Mouse (Mus musculus): Measurements from ENCODE around the gene Syce3.
"Not testable (repeated sequence)": the region's sequence is repeated elsewhere in the genome, so short reads cannot be mapped to it uniquely, and the experiment has no call there.

The Syce3 gene

DNA sequence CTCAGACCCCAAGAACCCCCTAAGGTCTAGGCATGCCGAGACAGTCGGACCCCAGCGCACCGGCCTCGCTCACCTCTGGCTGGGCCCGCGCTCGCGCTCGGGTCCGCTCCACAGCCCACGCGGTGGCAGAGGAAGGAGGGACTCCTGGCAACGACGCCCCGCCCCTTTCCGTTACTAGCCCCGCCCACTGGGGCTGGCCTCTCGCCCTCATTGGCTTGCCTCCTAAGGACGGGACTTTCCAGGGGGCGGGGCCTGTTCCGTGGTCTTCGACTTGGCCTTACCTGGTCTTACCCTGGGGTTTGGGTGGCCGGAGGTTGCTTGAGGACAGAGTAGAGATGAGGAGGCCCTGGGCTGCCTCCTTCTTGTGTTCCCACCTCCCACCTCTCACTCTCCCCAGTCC, at the start of gene Syce3:
Gene Syce3 (minus strand): TSS at position 386 of the 400 bp plus-strand sequence.
- H3K27me3 ChIP-seq (ENCODE audit: control insufficient read depth, insufficient read depth, low read length, poor library complexity, severe bottlenecking), result no peaks in the 10 kb centered on the region
- DNase-seq (ENCODE audit: low read depth, low spot score), result no peak
- no peaks in the 10 kb centered on the region for H3K36me3 ChIP-seq (ENCODE audit: control insufficient read depth, insufficient read depth, low read length, poor library complexity, severe bottlenecking)

- no peaks in the 10 kb centered on the region for H3K36me3 ChIP-seq (ENCODE audit: control insufficient read depth, insufficient read depth, low read length, poor library complexity, severe bottlenecking)
- no peak for DNase-seq (ENCODE audit: low read depth, low spot score)
- H3K27me3 ChIP-seq (ENCODE audit: control insufficient read depth, insufficient read depth, low read length, poor library complexity, severe bottlenecking), result no peaks in the 10 kb centered on the region
These were observed 49.5 kb upstream of the Syce3 start for GRCm38 (mm10) chr15:89459821-89460220.

DNA sequence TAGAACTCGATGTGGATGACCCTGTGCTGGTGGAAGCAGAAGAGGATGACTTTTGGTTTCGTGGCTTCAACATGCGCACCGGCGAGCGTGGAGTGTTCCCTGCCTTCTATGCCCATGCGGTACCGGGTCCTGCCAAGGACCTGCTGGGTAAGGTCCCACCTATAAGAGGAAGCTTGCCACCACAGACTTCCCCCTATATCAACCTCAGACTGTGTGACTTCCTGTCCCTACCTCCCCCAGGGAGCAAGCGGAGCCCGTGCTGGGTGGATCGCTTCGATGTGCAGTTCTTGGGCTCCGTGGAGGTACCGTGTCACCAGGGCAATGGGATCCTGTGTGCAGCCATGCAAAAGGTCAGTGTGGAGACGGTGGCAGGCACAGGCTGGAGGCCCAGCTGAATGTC, 48.6 kb upstream of the Syce3 start:
- DNase-seq (ENCODE audit: low read depth, low spot score), result peak; percentile 63
- H3K27me3 ChIP-seq (ENCODE audit: control insufficient read depth, insufficient read depth, low read length, poor library complexity, severe bottlenecking), result no peaks in the 10 kb centered on the region
- H3K36me3 ChIP-seq (ENCODE audit: control insufficient read depth, insufficient read depth, low read length, poor library complexity, severe bottlenecking), result no peaks in the 10 kb centered on the region

DNA sequence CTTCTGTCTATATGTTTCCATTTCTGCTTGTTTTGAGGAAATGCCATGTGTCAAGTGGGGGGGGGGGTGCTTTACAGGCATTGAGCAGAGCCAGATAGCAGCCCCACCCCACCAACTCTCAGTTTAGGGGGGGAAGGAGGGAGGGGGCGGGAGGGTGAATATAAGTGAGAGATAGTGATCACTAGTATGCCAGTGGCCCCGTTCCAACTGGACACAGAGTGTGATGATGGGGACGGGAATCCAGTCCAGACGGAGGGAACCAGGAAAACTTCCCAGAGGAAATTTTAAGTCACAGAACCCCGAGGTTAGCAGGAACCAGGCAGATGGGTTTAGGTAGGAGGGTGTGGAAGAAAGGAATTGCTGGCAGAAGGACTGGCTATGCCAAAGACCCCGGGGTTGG, 45.3 kb upstream of the Syce3 start:
- H3K36me3 ChIP-seq (ENCODE audit: control insufficient read depth, insufficient read depth, low read length, poor library complexity, severe bottlenecking), result no peaks in the 10 kb centered on the region
- DNase-seq (ENCODE audit: low read depth, low spot score), result no peak
- no peaks in the 10 kb centered on the region for H3K27me3 ChIP-seq (ENCODE audit: control insufficient read depth, insufficient read depth, low read length, poor library complexity, severe bottlenecking)

DNA sequence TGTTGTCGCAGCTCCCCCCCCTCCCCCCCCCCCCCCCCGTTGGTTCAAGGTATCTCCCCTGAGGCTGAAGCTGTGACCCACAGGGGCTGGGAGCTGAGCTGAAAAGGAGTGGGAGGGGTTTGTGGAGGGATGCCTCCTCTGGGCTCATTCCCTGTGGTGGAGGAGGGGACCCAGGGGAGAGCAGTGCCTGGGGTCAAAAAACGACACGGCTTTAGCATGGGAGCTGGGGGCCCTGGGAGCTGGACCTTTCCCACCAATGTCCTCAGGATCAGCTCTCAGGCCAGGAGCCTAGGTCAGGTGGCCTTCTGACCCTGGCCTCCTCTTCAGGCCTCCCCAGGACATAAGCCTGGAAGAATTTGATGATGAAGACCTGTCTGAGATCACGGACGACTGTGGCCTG, 44.6 kb upstream of the Syce3 start:
- no peak for DNase-seq (ENCODE audit: low read depth, low spot score)
- no peaks in the 10 kb centered on the region for H3K36me3 ChIP-seq (ENCODE audit: control insufficient read depth, insufficient read depth, low read length, poor library complexity, severe bottlenecking)
- no peaks in the 10 kb centered on the region for H3K27me3 ChIP-seq (ENCODE audit: control insufficient read depth, insufficient read depth, low read length, poor library complexity, severe bottlenecking)

DNA sequence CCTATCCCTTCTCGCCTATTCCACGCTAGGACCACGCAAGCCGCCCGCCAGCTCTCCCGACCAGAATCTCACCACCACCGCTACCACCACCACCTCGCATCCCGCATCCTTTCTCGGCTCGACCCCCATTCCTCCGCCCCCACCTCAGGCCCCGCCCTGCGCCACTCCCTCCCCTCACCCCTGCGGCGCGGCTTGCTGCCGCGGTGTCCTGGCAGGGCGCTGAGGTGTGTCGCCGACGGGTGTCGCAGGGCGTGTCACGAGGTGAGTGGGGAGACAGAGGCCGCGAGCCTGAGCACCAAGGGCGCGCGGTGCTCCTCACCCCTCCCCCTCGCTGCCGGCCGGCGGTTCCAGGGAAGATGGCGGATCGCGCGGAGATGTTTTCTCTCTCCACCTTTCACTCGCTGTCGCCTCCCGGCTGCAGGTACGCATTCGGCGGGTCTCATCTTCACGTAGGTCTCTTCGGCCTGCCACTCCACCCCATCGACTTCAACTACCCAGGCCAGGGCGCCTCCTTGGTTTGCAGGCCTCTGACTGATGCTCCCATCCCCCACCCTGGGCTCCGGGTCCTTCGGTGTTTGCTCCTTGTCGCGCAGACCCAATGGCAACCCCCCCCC, 43.7 kb upstream of the Syce3 start, which contains the start of gene Mapk8ip2:
Gene Mapk8ip2 (plus strand): TSS at position 49 of the 614 bp plus-strand sequence.
- H3K36me3 ChIP-seq (ENCODE audit: control insufficient read depth, insufficient read depth, low read length, poor library complexity, severe bottlenecking), result no peaks in the 10 kb centered on the region
- H3K27me3 ChIP-seq (ENCODE audit: control insufficient read depth, insufficient read depth, low read length, poor library complexity, severe bottlenecking), result no peaks in the 10 kb centered on the region
- DNase-seq (ENCODE audit: low read depth, low spot score), result peak; percentile 37

GRCm38 (mm10) chr15:89452906-89453864, 42.9 kb upstream of the Syce3 start:
- DNase-seq (ENCODE audit: low read depth, low spot score), result peak; percentile 67
- Histone ChIP-seq H3K27me3 (ENCODE audit: control insufficient read depth, insufficient read depth, low read length, poor library complexity, severe bottlenecking) (no peaks in the 10 kb centered on the region), H3K36me3 (ENCODE audit: control insufficient read depth, insufficient read depth, low read length, poor library complexity, severe bottlenecking) (no peaks in the 10 kb centered on the region)

DNA sequence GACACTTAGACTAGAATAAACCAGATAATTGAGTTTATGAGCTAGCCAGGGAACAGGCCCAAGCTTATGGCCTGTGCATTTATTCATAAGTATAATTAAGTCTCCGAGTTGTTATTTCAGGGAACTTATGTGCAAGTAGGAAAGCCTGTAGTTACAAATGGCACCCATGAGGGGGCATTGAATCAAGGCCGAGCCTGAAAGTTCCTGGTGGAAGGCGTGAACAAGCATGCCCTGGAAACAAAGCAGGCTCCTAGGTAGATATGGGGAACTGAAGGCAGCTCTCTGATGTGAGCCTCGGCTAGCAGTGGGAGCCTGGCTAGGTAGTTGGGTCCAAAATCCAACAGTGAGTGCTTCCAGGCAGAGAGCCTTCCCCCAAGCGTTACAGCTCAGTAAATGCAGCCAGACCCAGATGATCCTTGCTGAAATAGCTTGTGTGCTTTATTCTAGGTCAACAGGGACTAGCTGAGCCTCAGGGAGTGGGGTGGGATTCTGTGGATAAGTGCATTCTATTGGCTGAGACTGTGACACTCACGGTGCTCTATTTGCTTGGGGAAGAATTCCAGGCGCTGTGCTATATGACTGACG, 32.3 kb upstream of the Syce3 start:
- no peaks in the 10 kb centered on the region for H3K36me3 ChIP-seq (ENCODE audit: control insufficient read depth, insufficient read depth, low read length, poor library complexity, severe bottlenecking)
- no peak for DNase-seq (ENCODE audit: low read depth, low spot score)
- H3K27me3 ChIP-seq (ENCODE audit: control insufficient read depth, insufficient read depth, low read length, poor library complexity, severe bottlenecking), result no peaks in the 10 kb centered on the region

DNA sequence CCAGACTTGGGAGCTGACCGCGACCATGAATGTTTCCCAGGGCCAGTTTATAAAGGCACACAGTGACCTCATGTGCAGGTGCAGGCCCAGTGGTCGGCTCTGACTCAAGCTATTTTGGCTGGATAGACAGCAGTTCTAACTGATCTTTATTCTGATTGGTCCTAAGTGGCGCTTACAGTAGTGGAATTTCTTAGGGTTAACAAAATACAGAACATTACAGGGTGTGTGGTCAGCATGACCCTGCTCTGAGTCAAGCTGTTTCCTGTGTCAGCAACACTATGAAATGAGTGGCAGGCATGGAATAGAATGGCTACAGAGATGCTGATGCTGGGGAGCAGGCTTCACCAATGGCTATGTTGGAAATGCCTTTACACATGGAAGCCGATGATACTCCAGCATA, 25.6 kb upstream of the Syce3 start:
- H3K27me3 ChIP-seq (ENCODE audit: control insufficient read depth, insufficient read depth, low read length, poor library complexity, severe bottlenecking), result no peaks in the 10 kb centered on the region
- no peaks in the 10 kb centered on the region for H3K36me3 ChIP-seq (ENCODE audit: control insufficient read depth, insufficient read depth, low read length, poor library complexity, severe bottlenecking)
- DNase-seq (ENCODE audit: low read depth, low spot score), result no peak

DNA sequence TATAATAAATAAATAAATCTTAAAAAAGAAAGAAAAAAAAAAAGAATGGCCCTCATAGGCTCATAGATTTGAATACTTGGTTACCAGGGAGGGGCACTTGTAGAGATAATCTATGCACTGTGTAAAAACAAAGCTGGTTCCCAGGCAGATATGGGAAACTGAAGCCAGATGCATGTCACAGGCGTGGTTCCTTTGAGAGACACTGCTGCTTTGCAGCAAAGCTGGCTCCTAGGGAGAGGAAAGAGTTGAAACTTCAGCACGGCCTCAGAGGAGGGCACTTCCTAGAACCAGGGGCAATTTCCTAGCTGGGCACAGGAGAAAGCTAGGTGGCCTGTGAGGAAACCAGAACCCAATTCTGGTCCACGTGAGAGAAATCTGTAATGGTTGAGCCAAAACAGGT, 23.8 kb upstream of the Syce3 start:
- no peak for DNase-seq (ENCODE audit: low read depth, low spot score)
- Histone ChIP-seq H3K27me3 (ENCODE audit: control insufficient read depth, insufficient read depth, low read length, poor library complexity, severe bottlenecking) (no peaks in the 10 kb centered on the region), H3K36me3 (ENCODE audit: control insufficient read depth, insufficient read depth, low read length, poor library complexity, severe bottlenecking) (no peaks in the 10 kb centered on the region)

GRCm38 (mm10) chr15:89432946-89433345, 22.6 kb upstream of the Syce3 start:
- Histone ChIP-seq H3K36me3 (ENCODE audit: control insufficient read depth, insufficient read depth, low read length, poor library complexity, severe bottlenecking) (no peaks in the 10 kb centered on the region; the same call in none of the 2 replicates), H3K27me3 (ENCODE audit: control insufficient read depth, insufficient read depth, low read length, poor library complexity, severe bottlenecking) (no peaks in the 10 kb centered on the region)
- DNase-seq (ENCODE audit: low read depth, low spot score), result no peak

- no peak for DNase-seq (ENCODE audit: low read depth, low spot score)
- Histone ChIP-seq H3K36me3 (ENCODE audit: control insufficient read depth, insufficient read depth, low read length, poor library complexity, severe bottlenecking) (peaks cover 1% of the 10 kb centered on the region), H3K27me3 (ENCODE audit: control insufficient read depth, insufficient read depth, low read length, poor library complexity, severe bottlenecking) (no peaks in the 10 kb centered on the region)
These were observed 21.5 kb upstream of the Syce3 start for GRCm38 (mm10) chr15:89431806-89432205.

- Histone ChIP-seq H3K36me3 (ENCODE audit: control insufficient read depth, insufficient read depth, low read length, poor library complexity, severe bottlenecking) (peaks cover 2% of the 10 kb centered on the region), H3K27me3 (ENCODE audit: control insufficient read depth, insufficient read depth, low read length, poor library complexity, severe bottlenecking) (no peaks in the 10 kb centered on the region)
- DNase-seq (ENCODE audit: low read depth, low spot score), result no peak
These were observed 21.0 kb upstream of the Syce3 start for GRCm38 (mm10) chr15:89431271-89431670.

DNA sequence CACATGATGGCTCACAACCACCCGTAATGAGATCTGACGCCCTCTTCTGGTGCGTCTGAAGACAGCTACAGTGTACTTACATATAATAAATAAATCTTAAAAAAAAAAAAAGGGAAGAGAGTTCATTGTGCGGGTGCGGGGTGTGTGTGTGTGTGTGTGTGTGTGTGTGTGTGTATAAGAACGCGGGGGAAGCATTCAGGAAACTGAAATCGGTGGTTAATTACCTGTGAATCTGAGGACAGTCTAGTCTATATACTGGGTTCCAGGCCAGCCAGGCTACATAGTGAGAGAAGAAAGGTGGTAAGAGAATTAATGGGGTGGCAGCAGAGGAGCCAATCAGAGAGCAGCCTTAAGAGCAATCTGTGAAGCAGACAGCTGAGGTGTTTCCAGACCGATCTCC, 20.5 kb upstream of the Syce3 start:
- not testable (repeated sequence) for H3K27me3 ChIP-seq (ENCODE audit: control insufficient read depth, insufficient read depth, low read length, poor library complexity, severe bottlenecking); H3K36me3 ChIP-seq (ENCODE audit: control insufficient read depth, insufficient read depth, low read length, poor library complexity, severe bottlenecking)
- DNase-seq (ENCODE audit: low read depth, low spot score), result peak; percentile 54

DNA sequence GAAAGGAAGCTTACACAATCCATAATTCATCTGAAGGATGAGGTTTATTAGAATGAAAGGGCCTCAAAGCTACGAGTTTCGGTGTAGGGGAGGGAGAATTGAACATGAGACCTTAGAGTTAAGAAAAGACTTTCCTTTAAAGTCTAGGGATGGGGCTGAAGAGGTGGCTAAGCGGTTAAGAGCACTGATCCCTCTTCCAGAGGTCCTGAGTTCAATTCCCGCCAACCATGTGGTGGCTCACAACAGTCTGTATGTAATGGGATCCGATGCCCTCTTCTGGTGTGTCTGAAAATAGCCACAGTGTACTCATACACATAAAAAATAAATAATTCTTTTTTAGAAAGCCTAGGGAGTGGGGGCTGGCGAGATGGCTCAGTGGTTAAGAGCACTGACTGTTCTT, 20.0 kb upstream of the Syce3 start:
- H3K27me3 ChIP-seq (ENCODE audit: control insufficient read depth, insufficient read depth, low read length, poor library complexity, severe bottlenecking), result no peaks in the 10 kb centered on the region
- peaks cover 5% of the 10 kb centered on the region for H3K36me3 ChIP-seq (ENCODE audit: control insufficient read depth, insufficient read depth, low read length, poor library complexity, severe bottlenecking)
- DNase-seq (ENCODE audit: low read depth, low spot score), result peak; percentile 40
